Comparison of ENCODE assay signal across 8 mouse cellular contexts in the genomic region with DNA sequence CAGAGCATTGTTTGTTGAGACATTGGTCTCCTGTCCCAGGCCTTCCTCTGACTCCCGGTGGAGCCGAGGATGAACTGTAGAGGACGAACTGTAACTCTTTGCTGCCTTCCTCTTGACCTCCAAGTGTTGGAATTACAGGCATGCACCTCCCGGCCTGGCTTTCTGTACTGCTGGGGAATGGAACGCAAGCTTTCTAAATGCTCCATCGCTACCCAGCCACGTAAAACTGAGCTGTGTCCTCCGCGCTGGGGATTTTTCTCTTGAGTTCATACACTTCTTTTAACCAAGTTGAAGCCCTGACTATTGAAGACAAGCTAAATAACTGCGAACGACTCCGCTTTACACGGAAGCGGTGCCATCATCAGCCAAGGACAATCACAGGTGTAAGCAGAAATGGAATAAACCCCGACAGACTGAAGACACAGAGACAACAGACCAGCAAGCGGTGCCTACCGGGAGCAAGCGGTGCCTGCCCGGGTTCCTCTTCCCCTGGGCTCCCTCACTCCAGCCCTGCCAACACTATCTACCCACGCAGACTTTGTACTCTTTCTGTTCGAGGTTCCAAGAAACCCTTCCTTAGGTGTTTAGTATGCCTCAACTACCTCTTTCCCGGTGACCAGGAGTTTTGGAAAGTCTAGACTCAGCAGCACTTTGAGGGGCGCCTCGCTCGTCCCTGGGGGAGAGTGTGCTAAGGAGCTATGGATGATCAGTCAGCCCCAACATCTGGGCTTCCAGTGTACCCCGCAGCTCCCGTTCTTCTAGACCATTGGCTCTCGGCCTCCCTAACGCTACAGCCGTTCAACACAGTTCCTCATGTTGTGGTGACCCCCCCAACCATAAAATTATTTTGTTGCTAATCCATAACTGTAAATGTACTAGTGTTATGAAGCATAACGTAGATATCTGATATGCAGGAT. TPM values are rescaled to one million over a fixed set of nuclear protein-coding genes. Genes with fewer than 3 reads are reported as not detected.
DNase-seq lines count a peak whose midpoint lies in the region; ATAC-seq lines count a peak whose summit lies in the region.

No protein-coding gene starts in this region.

- H3K27ac ChIP-seq in heart, embryonic 11.5 days (ENCODE audit: low read depth, low read length): peak overlapping the region; percentile 89
- peak overlapping the region; percentile 61; the same call in 1 of the 2 replicates for H3K27ac ChIP-seq in kidney, embryonic 16.5 days (ENCODE audit: low read length)

- peaks cover 22% of the 10 kb centered on the region for H3K4me1 ChIP-seq in heart, embryonic 11.5 days (ENCODE audit: control insufficient read depth, insufficient read depth, low read length)
- peaks cover 23% of the 10 kb centered on the region for H3K4me1 ChIP-seq in kidney, embryonic 16.5 days (ENCODE audit: insufficient read depth, low read length)

- H3K4me3 ChIP-seq in heart, embryonic 11.5 days (ENCODE audit: low read depth, low read length): 0 out of 2 replicates have a peak overlapping the region, but pooled peaks have one; percentile 2
- peak overlapping the region; percentile 15 for H3K4me3 ChIP-seq in kidney, embryonic 16.5 days (ENCODE audit: low read length)

- peak; percentile 52 for DNase-seq in embryo, embryonic 10 days (ENCODE audit: low spot score)
- peak; percentile 66 for DNase-seq in lung, postnatal 36 days
- no peak for DNase-seq in left cerebral cortex, adult 9 months (ENCODE audit: low spot score in 2 of 2)
- DNase-seq in gastrocnemius, postnatal 4 days (ENCODE audit: low spot score in 2 of 2): no peak
- no peak for DNase-seq in urinary bladder, postnatal 4 days (ENCODE audit: low spot score in 2 of 2)
- DNase-seq in adrenal gland, adult 2 months: no peak

- H3K9ac ChIP-seq in heart, embryonic 11.5 days (ENCODE audit: low read depth, low read length): peak overlapping the region; percentile 56
- H3K9ac ChIP-seq in kidney, embryonic 16.5 days (replicated peaks; ENCODE audit: low read length): peak overlapping the region; percentile 37; the same call in 1 of the 2 replicates

- peak overlapping the region; percentile 51 for H3K4me2 ChIP-seq in heart, embryonic 11.5 days
- H3K4me2 ChIP-seq in kidney, embryonic 16.5 days (replicated peaks; ENCODE audit: low read depth, low read length): peak overlapping the region; percentile 52

- WGBS in heart, embryonic 11.5 days (ENCODE audit: insufficient replicate concordance): 10% methylated on average over 31 of the region's 31 CpGs
- WGBS in kidney, embryonic 16.5 days: 16% methylated on average over 31 of the region's 31 CpGs

- no peaks in the 10 kb centered on the region for H3K9me3 ChIP-seq in heart, embryonic 11.5 days (replicated peaks; ENCODE audit: control insufficient read depth, low read length)
- peaks cover 3% of the 10 kb centered on the region; the same call in 1 of the 2 replicates for H3K9me3 ChIP-seq in kidney, embryonic 16.5 days (ENCODE audit: low read length)

- H3K27me3 ChIP-seq in heart, embryonic 11.5 days (ENCODE audit: control insufficient read depth, insufficient read depth, low read length): no peaks in the 10 kb centered on the region
- H3K27me3 ChIP-seq in kidney, embryonic 16.5 days (ENCODE audit: insufficient read depth, low read length): peaks cover 12% of the 10 kb centered on the region

- H3K36me3 ChIP-seq in heart, embryonic 11.5 days (ENCODE audit: control insufficient read depth, insufficient read depth, low read length): no peaks in the 10 kb centered on the region
- H3K36me3 ChIP-seq in kidney, embryonic 16.5 days (ENCODE audit: insufficient read depth, low read length): no peaks in the 10 kb centered on the region

- 0 out of 2 replicates have a peak, but pooled peaks have one; percentile 29 for ATAC-seq in heart, embryonic 11.5 days (replicated peaks; ENCODE audit: insufficient number of reproducible peaks, low FRiP score, low TSS enrichment)
- peak; percentile 62 for ATAC-seq in kidney, embryonic 16.5 days (ENCODE audit: low FRiP score, low TSS enrichment)

RNA-seq across cellular contexts. Expression of a gene that starts 24.3 kb away (rescaled TPM):
- polyA plus RNA-seq in heart, embryonic 11.5 days (2014; fragmentation: Nextera tagmentation; extraction: Ambion mirVana): 5.3 and 5.8 TPM in 2 replicates
- 1.4 and 1.7 TPM in 2 replicates for polyA plus RNA-seq in kidney, embryonic 16.5 days (2015; fragmentation: Nextera tagmentation; extraction: Ambion mirVana)
- total RNA-seq in gastrocnemius, postnatal 4 days (2021): 1 to 10 TPM; 4.8 to 5.0 TPM
- total RNA-seq in adrenal gland, adult 2 months (2021): 1 to 10 TPM; 4.2 to 6.8 TPM
- polyA plus RNA-seq in adrenal gland, adult 2 months (2012; rRNA removed): 4.2 and 5.0 TPM in 2 replicates

RNA-seq across cellular contexts. Expression of a gene that starts 25.5 kb away (rescaled TPM):
- polyA plus RNA-seq in heart, embryonic 11.5 days (2014; fragmentation: Nextera tagmentation; extraction: Ambion mirVana): 44.0 and 47.1 TPM in 2 replicates
- polyA plus RNA-seq in kidney, embryonic 16.5 days (2015; fragmentation: Nextera tagmentation; extraction: Ambion mirVana): 46.0 and 51.9 TPM in 2 replicates
- total RNA-seq in gastrocnemius, postnatal 4 days (2021): 10 to 100 TPM; 15.0 to 22.4 TPM
- total RNA-seq in adrenal gland, adult 2 months (2021): 10 to 100 TPM; 22.0 to 23.1 TPM
- polyA plus RNA-seq in adrenal gland, adult 2 months (2012; rRNA removed): 8.7 and 9.2 TPM in 2 replicates

RNA-seq across cellular contexts. Expression of a gene that starts 40.8 kb away (rescaled TPM):
- 45.9 and 46.4 TPM in 2 replicates for polyA plus RNA-seq in heart, embryonic 11.5 days (2014; fragmentation: Nextera tagmentation; extraction: Ambion mirVana)
- 53.5 and 56.2 TPM in 2 replicates for polyA plus RNA-seq in kidney, embryonic 16.5 days (2015; fragmentation: Nextera tagmentation; extraction: Ambion mirVana)
- 10 to 100 TPM; 23.7 to 26.8 TPM for total RNA-seq in gastrocnemius, postnatal 4 days (2021)
- total RNA-seq in adrenal gland, adult 2 months (2021): 10 to 100 TPM; 20.7 to 23.9 TPM
- 3.6 and 4.1 TPM in 2 replicates for polyA plus RNA-seq in adrenal gland, adult 2 months (2012; rRNA removed)

Comparison
In these comparisons a context has a peak if more than half of its experiments do, and no peak if none do; other contexts are left out.
1. DNase-seq: peak in embryo, embryonic 10 days (single experiment) and lung, postnatal 36 days (single experiment); none in left cerebral cortex, adult 9 months (0 of 2), gastrocnemius, postnatal 4 days (0 of 2), urinary bladder, postnatal 4 days (0 of 2) and adrenal gland, adult 2 months (single experiment).